Mouse (Mus musculus) ES-E14 (cell line): ENCODE measurements around the gene Rcn1. TPM values are rescaled to one million over a fixed set of nuclear protein-coding genes. Genes with fewer than 3 reads are reported as not detected.

Experiments used
- DNase-seq: peaks from one replicate; pipeline ENCODE4 v3.0.0-alpha.2; 2013; ENCODE audit warnings: low read depth, low spot score
- H3K27ac ChIP-seq: 2 replicates; pipeline ENCODE4 v1.5.1; 2012; ENCODE audit warnings: low read depth, mild to moderate bottlenecking, low read length, moderate library complexity, mixed read lengths; ENCODE audit not compliant: poor library complexity, insufficient read depth, severe bottlenecking
- H3K36me3 ChIP-seq: 2 replicates; pipeline ENCODE4 v1.6.1; 2012; ENCODE audit warnings: mild to moderate bottlenecking, low read length, moderate library complexity, mixed read lengths; ENCODE audit not compliant: control insufficient read depth, poor library complexity, insufficient read depth, severe bottlenecking
- H3K4me1 ChIP-seq, 2 experiments: fragments of 150-350 bp in 1 of 2; sonication (generic) in 1 of 2; 2 replicates each; pipeline ENCODE4 v1.6.1; 2012; ENCODE audit warnings: low read length in 2 of 2, mild to moderate bottlenecking in 1 of 2, mixed read lengths in 1 of 2; ENCODE audit not compliant: control insufficient read depth in 2 of 2, insufficient read depth in 2 of 2, poor library complexity in 1 of 2
- H3K4me3 ChIP-seq, 2 experiments: fragments of 150-350 bp in 1 of 2; sonication (generic) in 1 of 2; 2 replicates each; pipeline ENCODE4 v1.5.1; 2012; ENCODE audit warnings: low read length in 2 of 2, low read depth in 1 of 2, mild to moderate bottlenecking in 1 of 2, mixed read lengths in 1 of 2; ENCODE audit not compliant: insufficient read depth in 1 of 2, poor library complexity in 1 of 2, severe bottlenecking in 1 of 2
- H3K9ac ChIP-seq: 2 replicates; pipeline ENCODE4 v1.6.1; 2012; ENCODE audit warnings: low read depth, mild to moderate bottlenecking, low read length, mixed read lengths; ENCODE audit not compliant: poor library complexity, insufficient read depth, severe bottlenecking
- H3K9me3 ChIP-seq: fragments of 150-350 bp; sonication (generic); 2 replicates; pipeline ENCODE4 v1.6.1; 2012; ENCODE audit warnings: low read depth, mild to moderate bottlenecking, low read length; ENCODE audit not compliant: control insufficient read depth, insufficient read depth
- CHD2 ChIP-seq: IDR thresholded peaks from 2 replicates; pipeline ENCODE4 v1.6.1; 2014; ENCODE audit warnings: mild to moderate bottlenecking, low read depth, low read length, inconsistent platforms
- HCFC1 ChIP-seq: IDR thresholded peaks from 2 replicates; pipeline ENCODE4 v1.6.1; 2012; ENCODE audit warnings: low read length, inconsistent platforms, borderline replicate concordance; ENCODE audit not compliant: insufficient read depth
- MAFK ChIP-seq: IDR thresholded peaks from 2 replicates; pipeline ENCODE4 v1.6.1; 2014; ENCODE audit warnings: mild to moderate bottlenecking, low read depth, low read length, inconsistent platforms; ENCODE audit not compliant: insufficient read depth
- ZC3H11A ChIP-seq: IDR thresholded peaks from 2 replicates; pipeline ENCODE4 v1.6.1; 2012; ENCODE audit warnings: low read depth, mild to moderate bottlenecking, inconsistent platforms, low read length, borderline replicate concordance
- ZNF384 ChIP-seq: IDR thresholded peaks from 2 replicates; pipeline ENCODE4 v1.6.1; 2012; ENCODE audit warnings: low read depth, low read length, inconsistent platforms
- in situ Hi-C, 2 experiments: fragments of 600-800 bp; cut with MboI; formaldehyde crosslinking; loops; one replicate each; pipeline ENCODE4 v1.15.1; 2025; ENCODE audit warnings: low sequenced_read_pairs in 2 of 2, inconsistent platforms in 1 of 2; ENCODE audit not compliant: unreplicated experiment in 2 of 2
- total RNA-seq: library from RNA; depleted of rRNA; stranded (reverse); fragments of 300-350 nt; gene quantifications from 2 replicates; pipeline ENCODE4 v1.2.3, GENCODE M21; 2012

Rcn1 gene
- total RNA-seq, 1 experiment, result 73.6 TPM

DNA sequence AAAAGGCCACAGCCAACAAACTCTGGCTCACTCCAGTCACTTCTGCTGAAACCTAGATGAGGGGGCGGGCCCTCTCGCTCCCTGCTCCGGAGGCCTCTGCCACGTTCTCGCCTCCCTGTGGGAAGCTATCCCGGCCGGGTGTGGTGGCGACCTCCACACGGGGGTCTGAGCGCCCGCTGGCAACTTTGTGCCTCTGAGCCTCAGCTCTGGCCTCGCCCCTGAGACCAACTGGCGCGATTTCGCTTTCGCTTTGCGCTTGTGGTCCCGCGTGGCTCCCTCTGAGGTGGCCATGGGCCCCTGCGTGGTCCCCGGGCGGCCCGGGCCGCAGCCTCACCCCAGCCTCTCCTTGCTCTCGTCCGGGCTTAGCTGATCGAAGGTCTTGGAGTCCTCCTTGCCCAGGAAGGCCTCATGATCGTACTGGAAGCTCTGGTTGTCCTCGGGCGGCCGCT lies 459 bp downstream of the Rcn1 start:
- H3K9me3 ChIP-seq, result no peaks in the 10 kb centered on the region
- peak overlapping the region; percentile 71 to 84 for H3K4me3 ChIP-seq
- H3K4me1 ChIP-seq, result peaks cover 8 to 23% of the 10 kb centered on the region in 2 experiments
- TF ChIP-seq CHD2 (no peak), ZNF384 (no peak), ZC3H11A (no peak)
- in situ Hi-C loops, result no loop called here
- peaks cover 2% of the 10 kb centered on the region; the same call in 1 of the 2 replicates for H3K36me3 ChIP-seq
- no peak for DNase-seq
- H3K27ac ChIP-seq, result no peak overlapping the region; the same call in 1 of the 2 replicates
- H3K9ac ChIP-seq, result peak overlapping the region; percentile 84

DNA sequence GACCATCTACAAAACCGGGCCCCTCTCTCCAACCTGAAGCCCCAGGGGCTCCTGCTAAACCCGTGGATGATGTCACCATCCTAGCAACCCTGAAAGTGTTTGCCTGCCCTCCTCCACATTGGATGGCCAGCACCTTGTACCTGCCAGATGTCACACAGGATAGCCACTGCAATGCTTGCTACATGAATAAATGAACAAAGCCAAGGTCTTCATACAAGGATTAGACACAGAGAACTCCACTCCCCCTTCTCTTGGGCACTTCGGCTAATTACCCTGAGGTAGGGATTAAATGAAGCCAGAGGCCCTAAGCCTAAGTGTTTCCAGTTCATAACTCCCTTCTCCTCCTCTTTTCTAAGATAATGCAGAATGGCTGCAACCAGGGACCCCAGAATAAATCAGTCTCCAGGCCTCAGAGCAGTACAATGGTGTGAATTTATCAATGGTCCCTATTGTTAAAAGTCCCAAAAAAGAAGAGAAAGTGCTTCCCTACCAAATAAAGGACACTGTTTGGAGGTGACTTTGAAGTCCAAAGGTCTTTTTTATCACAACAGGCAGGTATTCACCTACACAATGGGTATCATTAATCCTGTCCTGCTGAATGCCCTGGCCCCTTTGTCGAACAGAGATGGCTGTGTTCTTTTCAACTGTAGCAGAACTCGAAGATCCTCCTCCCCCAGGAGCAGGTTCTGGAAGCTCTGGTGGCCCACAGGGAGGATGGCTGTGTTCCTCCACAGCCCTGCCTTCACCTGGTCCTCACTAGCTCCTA lies 1.5 kb downstream of the Rcn1 start:
- Histone ChIP-seq H3K27ac (no peak overlapping the region), H3K4me3 (peak overlapping the region in 1 of 2 experiments; percentile 84; a peak in 2 of 4 replicates), H3K36me3 (peaks cover 2% of the 10 kb centered on the region; the same call in 1 of the 2 replicates), H3K9ac (no peak overlapping the region), H3K4me1 (peaks cover 12 to 25% of the 10 kb centered on the region in 2 experiments), H3K9me3 (no peaks in the 10 kb centered on the region)
- in situ Hi-C loops, result no loop called here
- DNase-seq, result no peak
- TF ChIP-seq CHD2 (no peak), ZNF384 (no peak), HCFC1 (no peak), ZC3H11A (no peak), MAFK (no peak)

DNA sequence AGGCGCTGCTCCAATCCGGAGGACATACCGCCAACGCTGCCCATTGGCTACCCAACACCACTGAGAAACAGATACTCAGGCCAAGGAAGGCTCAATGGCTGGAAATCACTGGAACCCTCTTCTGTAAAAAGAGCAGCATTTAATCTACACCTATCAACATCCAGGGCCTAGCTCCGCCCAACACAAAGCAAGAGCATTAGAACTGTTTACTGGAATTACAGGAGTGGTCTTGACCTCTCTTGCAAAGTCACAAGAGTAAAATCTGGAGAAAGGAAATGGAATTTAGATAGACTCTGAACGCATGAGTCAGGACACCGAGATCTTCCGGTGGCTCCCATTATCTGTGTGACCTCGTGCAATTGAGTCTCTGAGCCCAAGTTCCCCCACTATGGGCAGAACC lies 3.1 kb downstream of the Rcn1 start:
- in situ Hi-C loops, result no loop called here
- no peak for TF ChIP-seq HCFC1
- no peak for TF ChIP-seq ZNF384
- no peak for TF ChIP-seq CHD2
- no peak for TF ChIP-seq ZC3H11A
- no peak for TF ChIP-seq MAFK
- H3K9ac ChIP-seq, result no peak overlapping the region
- no peak overlapping the region for H3K4me3 ChIP-seq
- no peak overlapping the region for H3K27ac ChIP-seq
- H3K36me3 ChIP-seq, result peaks cover 9% of the 10 kb centered on the region; the same call in 1 of the 2 replicates
- peaks cover 12 to 25% of the 10 kb centered on the region in 2 experiments for H3K4me1 ChIP-seq
- DNase-seq, result no peak
- H3K9me3 ChIP-seq, result no peaks in the 10 kb centered on the region

DNA sequence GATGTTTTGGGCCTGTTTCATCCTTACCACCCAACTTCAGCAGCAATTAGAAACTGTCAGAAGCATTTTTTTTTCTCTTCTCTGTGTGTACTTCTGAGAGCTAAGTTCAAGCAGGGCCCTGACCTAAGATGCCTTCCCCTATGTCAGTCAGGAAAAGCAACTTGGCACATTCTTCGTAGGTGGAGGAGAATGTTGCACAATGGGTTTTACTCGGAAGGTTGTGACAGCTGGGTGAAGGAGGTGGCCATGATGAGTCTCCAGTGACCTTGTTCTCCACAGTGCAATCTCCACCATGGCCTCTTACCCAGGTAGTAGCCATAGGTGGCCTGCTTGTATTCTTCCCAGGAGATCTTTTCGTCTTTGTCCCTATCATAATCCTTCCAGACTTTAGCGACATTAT lies 4.7 kb downstream of the Rcn1 start:
- Histone ChIP-seq H3K9me3 (no peaks in the 10 kb centered on the region), H3K4me3 (no peak overlapping the region), H3K36me3 (peaks cover 9% of the 10 kb centered on the region), H3K9ac (no peak overlapping the region), H3K4me1 (peaks cover 6 to 21% of the 10 kb centered on the region in 2 experiments; a peak in 3 of 4 replicates), H3K27ac (no peak overlapping the region)
- DNase-seq, result no peak
- in situ Hi-C loops, result no loop called here
- TF ChIP-seq MAFK (no peak), CHD2 (no peak)

DNA sequence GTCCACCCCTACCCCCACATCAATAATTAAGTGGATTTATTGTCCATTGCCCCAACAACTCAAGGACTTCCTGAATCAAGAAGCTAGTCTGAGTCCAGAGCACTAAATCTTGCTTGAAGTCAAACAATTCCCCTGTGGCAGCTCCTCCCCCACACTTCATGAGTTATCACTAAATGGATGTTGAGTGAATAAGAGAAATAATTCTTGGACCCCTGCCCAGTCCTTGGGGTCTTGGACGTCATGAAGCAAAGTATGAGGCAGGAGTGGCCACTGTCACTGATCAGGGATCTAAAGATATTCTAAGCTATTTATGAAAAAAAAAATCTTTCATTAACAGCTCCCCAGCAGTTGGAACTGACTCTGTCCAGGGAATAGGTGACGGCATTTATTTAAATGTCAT lies 6.6 kb downstream of the Rcn1 start:
- in situ Hi-C loops, result no loop called here

More for the DNA sequence above, 6.6 kb downstream of the Rcn1 start:
- no peak overlapping the region for H3K27ac ChIP-seq
- H3K4me1 ChIP-seq, result peaks cover 6 to 17% of the 10 kb centered on the region in 2 experiments; a peak in 3 of 4 replicates
- TF ChIP-seq ZC3H11A (no peak), MAFK (no peak), CHD2 (no peak), HCFC1 (no peak), ZNF384 (no peak)
- no peak overlapping the region for H3K9ac ChIP-seq
- no peak overlapping the region for H3K4me3 ChIP-seq
- no peaks in the 10 kb centered on the region for H3K9me3 ChIP-seq
- H3K36me3 ChIP-seq, result peaks cover 16% of the 10 kb centered on the region
- DNase-seq, result no peak
